Mouse (Mus musculus): ENCODE measurements around the gene Cyp4f18. TPM values are rescaled to one million over a fixed set of nuclear protein-coding genes. Genes with fewer than 3 reads are reported as not detected.

Gene Cyp4f18
- total RNA-seq, 2 experiments from 2014 or later, result not detected

Other genes with a start within 250 kb of the Cyp4f18 start
- 10 to 100 TPM in 1 of 2 experiments, 1 to 10 TPM in 1; 9.3 to 10.4 TPM for gene Zfp709, start 127.6 kb downstream of the Cyp4f18 start, total RNA-seq (2021)
- 10 to 100 TPM; 10.9 to 12.8 TPM for gene Zfp882, start 101.0 kb downstream of the Cyp4f18 start, total RNA-seq (2021)
- 10 to 100 TPM; 25.2 to 31.4 TPM for gene Zfp617, start 101.0 kb downstream of the Cyp4f18 start, total RNA-seq (2021)
- 10 to 100 TPM; 17.0 to 17.7 TPM for gene Zfp961, start 58.6 kb downstream of the Cyp4f18 start, total RNA-seq (2021)
- gene Olfr372, start 31.6 kb upstream of the Cyp4f18 start, total RNA-seq (2021), result not detected
- gene Olfr373, start 73.6 kb upstream of the Cyp4f18 start, total RNA-seq (2021), result not detected
- not detected for gene Olfr374, start 97.4 kb upstream of the Cyp4f18 start, total RNA-seq (2021)
- 10 to 100 TPM; 38.0 to 42.4 TPM for gene Tpm4, start 125.3 kb upstream of the Cyp4f18 start, total RNA-seq (2021)
- gene Rab8a, start 151.6 kb upstream of the Cyp4f18 start, total RNA-seq (2021), result 10 to 100 TPM; 37.8 to 43.1 TPM
- not detected for gene Hsh2d, start 180.0 kb upstream of the Cyp4f18 start, total RNA-seq (2021)
- not detected for gene Cib3, start 203.2 kb upstream of the Cyp4f18 start, total RNA-seq (2021)
- gene Gm11034, start 204.0 kb upstream of the Cyp4f18 start, total RNA-seq (2021), result not detected
- gene Fam32a, start 210.1 kb upstream of the Cyp4f18 start, total RNA-seq (2021), result 10 to 100 TPM; 52.2 to 56.5 TPM
- 100 to 1,000 TPM in 1 of 2 experiments, 10 to 100 TPM in 1; 98.9 to 106 TPM for gene Ap1m1, start 230.4 kb upstream of the Cyp4f18 start, total RNA-seq (2021)

Data from layer of hippocampus, postnatal 14 days (tissue).